Mouse (Mus musculus): Measurements from ENCODE around the gene Olfr1510. TPM values are rescaled to one million over a fixed set of nuclear protein-coding genes. Genes with fewer than 3 reads are reported as not detected.
"Not testable (repeated sequence)": the region's sequence is repeated elsewhere in the genome, so short reads cannot be mapped to it uniquely, and the experiment has no call there.

Olfr1510 gene
- polyA plus RNA-seq (2014; fragmentation: Nextera tagmentation; extraction: Ambion mirVana) = not detected in 2 replicates

DNA sequence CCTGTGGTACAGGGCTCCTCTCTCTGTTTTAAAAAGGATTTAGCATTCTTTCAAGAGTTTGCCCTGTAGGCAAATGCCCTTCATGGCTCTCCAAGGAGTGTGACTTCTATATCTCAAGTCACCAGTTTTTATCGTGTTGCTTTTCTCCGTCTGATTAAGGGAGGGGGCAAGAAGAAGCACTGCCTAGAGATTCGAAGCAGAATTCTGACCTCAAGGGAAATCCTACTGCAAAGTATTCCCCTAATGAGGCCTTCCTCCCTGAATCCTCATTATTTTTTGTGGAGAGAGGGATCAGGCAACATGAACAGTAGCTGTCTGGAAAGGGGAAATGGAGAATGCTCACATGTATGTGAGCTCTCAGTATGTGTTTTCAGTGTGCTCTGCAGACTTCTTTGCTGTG, at the start of gene Olfr1510:
Olfr1510 (minus strand) TSS at position 101 of the 400 bp plus-strand sequence.
- H3K27me3 ChIP-seq (replicated peaks; ENCODE audit: control insufficient read depth, insufficient read depth, low read length) = no peaks in the 10 kb centered on the region
- H3K36me3 ChIP-seq (ENCODE audit: control insufficient read depth, insufficient read depth, low read length) = no peaks in the 10 kb centered on the region
- no peaks in the 10 kb centered on the region for H3K4me1 ChIP-seq (ENCODE audit: control insufficient read depth, insufficient read depth, low read length)
- WGBS = 81% methylated on average over 3 of the region's 3 CpGs
- no peak within 1 kb of the TSS for H3K4me2 ChIP-seq (ENCODE audit: low read depth, low read length)
- no peaks in the 10 kb centered on the region for H3K9me3 ChIP-seq (ENCODE audit: control insufficient read depth, low read length)
- no peak within 1 kb of the TSS for H3K9ac ChIP-seq (ENCODE audit: low read depth, low read length)
- H3K4me3 ChIP-seq (ENCODE audit: low read depth, low read length) = no peak within 1 kb of the TSS
- ATAC-seq (ENCODE audit: low read depth) = no peak
- no peak for DNase-seq (ENCODE audit: low spot score)
- H3K27ac ChIP-seq (replicated peaks; ENCODE audit: low read depth, low read length) = no peak within 1 kb of the TSS

GRCm38 (mm10) chr14:52461928-52462327, 47.8 kb upstream of the Olfr1510 start:
- DNase-seq (ENCODE audit: low spot score) = no peak
- Histone ChIP-seq H3K27me3 (replicated peaks; ENCODE audit: control insufficient read depth, insufficient read depth, low read length) (no peaks in the 10 kb centered on the region), H3K27ac (replicated peaks; ENCODE audit: low read depth, low read length) (no peak overlapping the region), H3K4me3 (ENCODE audit: low read depth, low read length) (no peak overlapping the region), H3K4me2 (ENCODE audit: low read depth, low read length) (no peak overlapping the region), H3K9ac (ENCODE audit: low read depth, low read length) (no peak overlapping the region), H3K9me3 (ENCODE audit: control insufficient read depth, low read length) (peaks cover 5% of the 10 kb centered on the region; the same call in 1 of the 2 replicates), H3K36me3 (ENCODE audit: control insufficient read depth, insufficient read depth, low read length) (no peaks in the 10 kb centered on the region), H3K4me1 (ENCODE audit: control insufficient read depth, insufficient read depth, low read length) (no peaks in the 10 kb centered on the region)
- no peak for ATAC-seq (ENCODE audit: low read depth)

DNA sequence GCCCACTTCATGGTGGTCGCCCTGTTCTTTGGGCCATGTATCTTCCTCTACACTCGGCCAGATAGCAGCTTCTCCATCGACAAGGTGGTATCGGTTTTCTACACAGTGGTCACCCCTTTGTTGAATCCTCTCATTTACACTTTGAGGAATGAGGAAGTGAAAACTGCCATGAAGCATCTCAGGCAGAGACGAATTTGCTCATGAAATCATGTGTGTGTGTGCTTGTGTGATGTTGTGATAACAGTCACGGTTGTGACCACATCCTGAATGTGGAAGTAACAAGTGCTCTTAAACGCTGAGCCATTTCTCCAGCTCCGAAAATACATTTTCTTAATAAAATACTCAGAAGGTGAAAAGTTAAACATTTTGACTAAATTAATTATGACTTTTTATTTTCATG, 37.0 kb upstream of the Olfr1510 start:
- Histone ChIP-seq H3K36me3 (ENCODE audit: control insufficient read depth, insufficient read depth, low read length) (no peaks in the 10 kb centered on the region), H3K9ac (ENCODE audit: low read depth, low read length) (no peak overlapping the region), H3K4me1 (ENCODE audit: control insufficient read depth, insufficient read depth, low read length) (no peaks in the 10 kb centered on the region), H3K27me3 (replicated peaks; ENCODE audit: control insufficient read depth, insufficient read depth, low read length) (no peaks in the 10 kb centered on the region), H3K27ac (replicated peaks; ENCODE audit: low read depth, low read length) (no peak overlapping the region), H3K4me3 (ENCODE audit: low read depth, low read length) (no peak overlapping the region), H3K4me2 (ENCODE audit: low read depth, low read length) (no peak overlapping the region), H3K9me3 (ENCODE audit: control insufficient read depth, low read length) (no peaks in the 10 kb centered on the region)
- WGBS = 84% methylated on average over 8 of the region's 8 CpGs
- no peak for ATAC-seq (ENCODE audit: low read depth)
- DNase-seq (ENCODE audit: low spot score) = no peak

GRCm38 (mm10) chr14:52442690-52443089, 28.5 kb upstream of the Olfr1510 start, which contains the start of gene Olfr1509:
Gene Olfr1509, plus strand, starts transcription at chr14:52442990.
- no peak for ATAC-seq (ENCODE audit: low read depth)
- no peak for DNase-seq (ENCODE audit: low spot score)
- Histone ChIP-seq H3K36me3 (ENCODE audit: control insufficient read depth, insufficient read depth, low read length) (no peaks in the 10 kb centered on the region), H3K4me3 (ENCODE audit: low read depth, low read length) (no peak within 1 kb of the TSS), H3K9ac (ENCODE audit: low read depth, low read length) (no peak within 1 kb of the TSS), H3K27ac (replicated peaks; ENCODE audit: low read depth, low read length) (no peak within 1 kb of the TSS), H3K4me2 (ENCODE audit: low read depth, low read length) (no peak within 1 kb of the TSS), H3K4me1 (ENCODE audit: control insufficient read depth, insufficient read depth, low read length) (no peaks in the 10 kb centered on the region), H3K27me3 (replicated peaks; ENCODE audit: control insufficient read depth, insufficient read depth, low read length) (no peaks in the 10 kb centered on the region), H3K9me3 (ENCODE audit: control insufficient read depth, low read length) (no peaks in the 10 kb centered on the region)

DNA sequence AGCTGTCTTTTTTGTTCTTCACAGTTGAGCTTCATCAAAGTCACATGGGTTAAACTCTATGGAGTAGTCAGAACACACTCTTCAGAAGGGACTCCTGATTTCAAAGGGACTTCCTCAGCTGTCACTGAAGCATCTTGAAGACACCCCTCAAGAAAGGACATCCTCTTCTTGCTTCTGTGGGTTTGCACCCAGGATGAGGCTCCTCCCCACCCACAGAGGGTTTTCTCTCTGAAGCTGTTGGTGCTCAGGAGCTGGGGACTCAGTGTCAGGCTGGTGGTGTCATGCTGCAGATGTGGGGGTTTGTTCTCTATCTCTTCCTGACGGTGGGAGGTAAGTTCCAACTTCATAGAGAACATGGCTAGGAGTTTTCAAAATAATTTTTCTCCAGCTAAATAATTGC, 13.5 kb upstream of the Olfr1510 start:
- no peak overlapping the region for H3K4me3 ChIP-seq (ENCODE audit: low read depth, low read length)
- no peak overlapping the region for H3K4me2 ChIP-seq (ENCODE audit: low read depth, low read length)
- ATAC-seq (ENCODE audit: low read depth) (no peak), DNase-seq (ENCODE audit: low spot score) (no peak)
- H3K4me1 ChIP-seq (ENCODE audit: control insufficient read depth, insufficient read depth, low read length) = no peaks in the 10 kb centered on the region
- WGBS = 87% methylated on average over 1 of the region's 1 CpGs
- H3K27ac ChIP-seq (replicated peaks; ENCODE audit: low read depth, low read length) = no peak overlapping the region
- H3K9ac ChIP-seq (ENCODE audit: low read depth, low read length) = no peak overlapping the region
- H3K9me3 ChIP-seq (ENCODE audit: control insufficient read depth, low read length) = no peaks in the 10 kb centered on the region
- H3K36me3 ChIP-seq (ENCODE audit: control insufficient read depth, insufficient read depth, low read length) = no peaks in the 10 kb centered on the region
- H3K27me3 ChIP-seq (replicated peaks; ENCODE audit: control insufficient read depth, insufficient read depth, low read length) = no peaks in the 10 kb centered on the region

GRCm38 (mm10) chr14:52410142-52410919, 3.8 kb downstream of the Olfr1510 start:
- WGBS = 78% methylated on average over 7 of the region's 10 CpGs
- not testable (repeated sequence) for H3K9me3 ChIP-seq (ENCODE audit: control insufficient read depth, low read length); H3K36me3 ChIP-seq (ENCODE audit: control insufficient read depth, insufficient read depth, low read length); H3K27me3 ChIP-seq (replicated peaks; ENCODE audit: control insufficient read depth, insufficient read depth, low read length); H3K4me2 ChIP-seq (ENCODE audit: low read depth, low read length); H3K9ac ChIP-seq (ENCODE audit: low read depth, low read length); H3K4me3 ChIP-seq (ENCODE audit: low read depth, low read length); ATAC-seq (ENCODE audit: low read depth); H3K27ac ChIP-seq (replicated peaks; ENCODE audit: low read depth, low read length); H3K4me1 ChIP-seq (ENCODE audit: control insufficient read depth, insufficient read depth, low read length); DNase-seq (ENCODE audit: low spot score)

DNA sequence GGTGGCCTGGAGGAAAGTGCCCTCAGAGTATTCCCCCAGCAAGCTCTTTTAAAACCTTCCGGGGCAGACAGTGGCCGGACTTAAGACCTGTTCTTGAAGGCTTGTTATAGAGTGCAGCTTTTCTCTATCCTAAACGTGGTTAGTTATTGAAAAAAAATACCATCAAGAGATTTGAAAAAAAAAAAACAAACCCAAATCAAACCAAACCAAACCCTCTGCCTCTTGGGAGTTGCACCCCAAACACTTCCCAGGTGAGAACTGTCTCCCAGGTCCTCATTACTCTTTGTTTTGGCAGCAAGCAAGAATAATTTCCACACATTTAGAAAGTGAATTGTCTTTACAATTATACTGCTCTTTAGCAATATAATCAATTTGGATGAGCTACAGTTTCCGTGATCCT, 16.9 kb downstream of the Olfr1510 start, which contains the start of gene Olfr1511:
Olfr1511 (minus strand) TSS at position 101 of the 400 bp plus-strand sequence.
- no peak for DNase-seq (ENCODE audit: low spot score)
- no peak within 1 kb of the TSS for H3K4me3 ChIP-seq (ENCODE audit: low read depth, low read length)
- WGBS = 78% methylated on average over 4 of the region's 4 CpGs

GRCm38 (mm10) chr14:52390084-52390848, 23.9 kb downstream of the Olfr1510 start:
- H3K4me3 ChIP-seq (ENCODE audit: low read depth, low read length); H3K27me3 ChIP-seq (replicated peaks; ENCODE audit: control insufficient read depth, insufficient read depth, low read length); ATAC-seq (ENCODE audit: low read depth); H3K4me2 ChIP-seq (ENCODE audit: low read depth, low read length); DNase-seq (ENCODE audit: low spot score); H3K36me3 ChIP-seq (ENCODE audit: control insufficient read depth, insufficient read depth, low read length); H3K9me3 ChIP-seq (ENCODE audit: control insufficient read depth, low read length); H3K4me1 ChIP-seq (ENCODE audit: control insufficient read depth, insufficient read depth, low read length); H3K9ac ChIP-seq (ENCODE audit: low read depth, low read length); H3K27ac ChIP-seq (replicated peaks; ENCODE audit: low read depth, low read length): not testable (repeated sequence)
- WGBS = 90% methylated on average over 9 of the region's 9 CpGs

More for the DNA sequence above, 16.9 kb downstream of the Olfr1510 start, which contains the start of gene Olfr1511:
- Histone ChIP-seq H3K36me3 (ENCODE audit: control insufficient read depth, insufficient read depth, low read length) (no peaks in the 10 kb centered on the region), H3K9me3 (ENCODE audit: control insufficient read depth, low read length) (no peaks in the 10 kb centered on the region), H3K9ac (ENCODE audit: low read depth, low read length) (no peak within 1 kb of the TSS), H3K27ac (replicated peaks; ENCODE audit: low read depth, low read length) (no peak within 1 kb of the TSS), H3K4me2 (ENCODE audit: low read depth, low read length) (no peak within 1 kb of the TSS), H3K4me1 (ENCODE audit: control insufficient read depth, insufficient read depth, low read length) (no peaks in the 10 kb centered on the region), H3K27me3 (replicated peaks; ENCODE audit: control insufficient read depth, insufficient read depth, low read length) (no peaks in the 10 kb centered on the region)
- ATAC-seq (ENCODE audit: low read depth) = no peak
